Mouse (Mus musculus) lung, adult 2 months (tissue): Measurements from ENCODE around the gene Ikzf1.

Experiments
- CTCF ChIP-seq: fragments of 200-500 bp; IDR thresholded peaks from 2 replicates; pipeline ENCODE4 v1.5.1; 2011; ENCODE audit warnings: mild to moderate bottlenecking, low read length, control low read depth; ENCODE audit not compliant: insufficient read depth
- POLR2A ChIP-seq: fragments of 200-500 bp; IDR thresholded peaks from 2 replicates; pipeline ENCODE4 v1.6.1; 2011; ENCODE audit warnings: low read depth, mild to moderate bottlenecking, control low read depth, low read length, borderline replicate concordance; ENCODE audit errors: extremely low read depth

DNA sequence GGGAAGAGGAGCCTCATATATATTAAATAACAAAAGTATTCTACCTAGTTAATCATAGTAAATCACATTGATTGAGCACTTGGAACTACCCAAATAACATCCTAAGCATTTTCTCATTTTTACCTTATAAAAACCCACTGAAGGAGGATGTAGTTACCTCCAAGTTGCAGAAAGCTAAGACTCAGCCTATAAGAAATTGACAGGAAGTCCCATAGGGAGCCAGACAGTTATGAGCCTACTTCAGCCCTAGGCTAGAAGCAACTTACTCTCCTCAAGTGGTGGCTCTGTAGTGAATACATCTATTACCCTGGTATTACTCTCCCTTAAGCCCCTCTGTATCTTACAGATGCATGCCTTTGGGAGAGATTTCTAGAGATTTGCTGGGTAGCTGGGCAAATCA lies 19.0 kb downstream of the Ikzf1 start:
- no peak for TF ChIP-seq CTCF
- no peak for TF ChIP-seq POLR2A
